Mouse (Mus musculus): ENCODE data around the gene Slc6a16. TPM values are rescaled to one million over a fixed set of nuclear protein-coding genes. Genes with fewer than 3 reads are reported as not detected.

The Slc6a16 gene
- polyA plus RNA-seq (2012; rRNA removed), result 0.18 and 0.29 TPM in 2 replicates
- polyA plus RNA-seq (2014; fragmentation: Nextera tagmentation; extraction: Ambion mirVana), result 0.21 TPM in 1 of 2 replicates, not detected in the other

- 12% methylated on average over 40 of the region's 53 CpGs for WGBS
- TF ChIP-seq POLR2A (IDR thresholded peaks at IDR 0.05; ENCODE audit: borderline replicate concordance, extremely low read depth, insufficient read depth, insufficient read length), result no peak
- ATAC-seq (ENCODE audit: low FRiP score, low read depth) (0 out of 2 replicates have a peak, but pooled peaks have one; percentile 39), DNase-seq (ENCODE audit: low spot score) (no peak)
- Histone ChIP-seq H3K4me3 (replicated peaks; ENCODE audit: low read length) (peak within 1 kb of the TSS; percentile 29), H3K9me3 (ENCODE audit: control insufficient read depth, low read length) (no peaks in the 10 kb centered on the region), H3K36me3 (ENCODE audit: control insufficient read depth, insufficient read depth, low read length) (no peaks in the 10 kb centered on the region), H3K27ac (replicated peaks; ENCODE audit: low read depth, low read length) (no peak within 1 kb of the TSS), H3K4me1 (ENCODE audit: control insufficient read depth, insufficient read depth, low read length) (peaks cover 7% of the 10 kb centered on the region; the same call in 1 of the 2 replicates), H3K9ac (ENCODE audit: low read depth, low read length, severe bottlenecking) (peak within 1 kb of the TSS; percentile 46), H3K4me2 (replicated peaks; ENCODE audit: low read depth, low read length, severe bottlenecking) (peak within 1 kb of the TSS; percentile 49), H3K27me3 (ENCODE audit: control insufficient read depth, insufficient read depth, low read length) (no peaks in the 10 kb centered on the region)
Observed at GRCm38 (mm10) chr7:45240633-45241388, at the start of gene Slc6a16. TSS of gene Slc6a16 (plus strand) at chr7:45241085.

- Histone ChIP-seq H3K9ac (ENCODE audit: low read depth, low read length, severe bottlenecking) (no peak overlapping the region), H3K27me3 (ENCODE audit: control insufficient read depth, insufficient read depth, low read length) (no peaks in the 10 kb centered on the region), H3K4me3 (replicated peaks; ENCODE audit: low read length) (no peak overlapping the region), H3K27ac (replicated peaks; ENCODE audit: low read depth, low read length) (no peak overlapping the region), H3K9me3 (ENCODE audit: control insufficient read depth, low read length) (no peaks in the 10 kb centered on the region), H3K36me3 (ENCODE audit: control insufficient read depth, insufficient read depth, low read length) (no peaks in the 10 kb centered on the region), H3K4me2 (replicated peaks; ENCODE audit: low read depth, low read length, severe bottlenecking) (no peak overlapping the region), H3K4me1 (ENCODE audit: control insufficient read depth, insufficient read depth, low read length) (peaks cover 4% of the 10 kb centered on the region)
- WGBS, result 64% methylated on average over 2 of the region's 2 CpGs
- no peak for TF ChIP-seq POLR2A (IDR thresholded peaks at IDR 0.05; ENCODE audit: borderline replicate concordance, extremely low read depth, insufficient read depth, insufficient read length)
- ATAC-seq (ENCODE audit: low FRiP score, low read depth), result no peak
- DNase-seq (ENCODE audit: low spot score), result no peak
Observed at GRCm38 (mm10) chr7:45191161-45191560, 49.7 kb upstream of the Slc6a16 start.

- Histone ChIP-seq H3K9ac (ENCODE audit: low read depth, low read length, severe bottlenecking) (no peak overlapping the region), H3K4me2 (replicated peaks; ENCODE audit: low read depth, low read length, severe bottlenecking) (no peak overlapping the region), H3K4me1 (ENCODE audit: control insufficient read depth, insufficient read depth, low read length) (peaks cover 4% of the 10 kb centered on the region), H3K27me3 (ENCODE audit: control insufficient read depth, insufficient read depth, low read length) (no peaks in the 10 kb centered on the region), H3K36me3 (ENCODE audit: control insufficient read depth, insufficient read depth, low read length) (no peaks in the 10 kb centered on the region), H3K9me3 (ENCODE audit: control insufficient read depth, low read length) (no peaks in the 10 kb centered on the region), H3K27ac (replicated peaks; ENCODE audit: low read depth, low read length) (0 out of 2 replicates have a peak overlapping the region, but pooled peaks have one; percentile 3), H3K4me3 (replicated peaks; ENCODE audit: low read length) (no peak overlapping the region)
- DNase-seq (ENCODE audit: low spot score) (peak; percentile 74), ATAC-seq (ENCODE audit: low FRiP score, low read depth) (peak; percentile 89)
- no peak for TF ChIP-seq POLR2A (IDR thresholded peaks at IDR 0.05; ENCODE audit: borderline replicate concordance, extremely low read depth, insufficient read depth, insufficient read length)
- WGBS, result 9% methylated on average over 8 of the region's 8 CpGs
Observed at GRCm38 (mm10) chr7:45191803-45192363, 49.0 kb upstream of the Slc6a16 start.

DNA sequence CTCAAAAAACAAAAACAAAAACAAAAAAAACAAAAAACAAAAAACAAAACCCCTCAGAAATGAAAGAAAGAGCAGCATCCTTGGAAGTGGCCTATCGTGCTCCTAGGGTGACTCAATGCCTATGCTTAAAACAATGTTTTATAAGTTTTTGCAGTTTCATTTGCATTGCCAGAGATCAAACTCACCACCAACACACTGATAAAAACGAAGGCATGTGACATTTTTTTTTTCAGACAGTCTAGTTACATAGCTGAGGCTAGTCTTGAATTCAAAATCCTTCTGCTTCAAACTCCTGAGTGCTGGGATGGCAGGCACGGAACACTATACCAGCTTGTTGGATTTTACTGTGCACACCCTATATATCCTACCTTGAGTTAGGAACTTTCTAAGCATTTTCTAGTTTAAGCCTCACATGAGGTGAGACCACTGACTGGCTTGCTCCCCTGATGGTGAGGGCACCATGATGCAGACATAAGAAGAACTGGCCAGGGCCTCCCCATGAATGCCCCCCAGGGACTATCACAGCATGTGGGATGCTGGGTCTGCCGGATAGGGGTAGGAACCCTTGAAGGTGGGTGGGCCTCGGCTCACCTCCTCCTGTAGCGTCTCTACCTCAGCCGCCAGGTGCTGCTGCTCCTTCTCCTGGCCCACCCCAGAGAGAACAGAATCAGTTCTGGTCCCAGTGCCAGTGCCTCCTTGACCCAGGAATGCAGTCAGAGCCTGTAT is 48.1 kb upstream of the Slc6a16 start:
- TF ChIP-seq POLR2A (IDR thresholded peaks at IDR 0.05; ENCODE audit: borderline replicate concordance, extremely low read depth, insufficient read depth, insufficient read length), result no peak
- Histone ChIP-seq H3K27me3 (ENCODE audit: control insufficient read depth, insufficient read depth, low read length) (no peaks in the 10 kb centered on the region), H3K9ac (ENCODE audit: low read depth, low read length, severe bottlenecking) (0 out of 2 replicates have a peak overlapping the region, but pooled peaks have one; percentile 25)

DNA sequence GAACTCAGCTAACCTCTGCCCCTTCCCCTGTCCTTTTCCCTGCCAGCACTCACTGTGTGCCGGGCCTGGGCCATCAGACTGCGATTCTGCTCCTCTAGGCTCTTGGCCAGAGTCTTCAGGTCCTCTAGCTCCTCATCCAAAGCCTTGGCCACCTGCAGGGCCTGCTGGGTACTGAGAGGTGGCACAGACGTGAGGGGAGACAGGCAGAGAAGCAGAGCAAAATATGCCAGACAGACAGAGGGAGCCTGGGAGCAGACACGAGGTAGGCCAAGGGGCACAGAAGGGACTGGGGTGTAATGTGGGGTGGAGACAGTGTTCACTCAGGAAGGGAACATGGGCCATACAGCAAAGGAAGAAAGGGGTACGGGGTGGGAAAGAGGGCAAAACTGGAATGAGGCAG is 47.5 kb upstream of the Slc6a16 start:
- 63% methylated on average over 5 of the region's 5 CpGs for WGBS
- Histone ChIP-seq H3K4me1 (ENCODE audit: control insufficient read depth, insufficient read depth, low read length) (peaks cover 4% of the 10 kb centered on the region), H3K4me3 (replicated peaks; ENCODE audit: low read length) (no peak overlapping the region), H3K4me2 (replicated peaks; ENCODE audit: low read depth, low read length, severe bottlenecking) (no peak overlapping the region), H3K9me3 (ENCODE audit: control insufficient read depth, low read length) (no peaks in the 10 kb centered on the region), H3K9ac (ENCODE audit: low read depth, low read length, severe bottlenecking) (peak overlapping the region; percentile 25; the same call in 1 of the 2 replicates), H3K27ac (replicated peaks; ENCODE audit: low read depth, low read length) (no peak overlapping the region), H3K36me3 (ENCODE audit: control insufficient read depth, insufficient read depth, low read length) (no peaks in the 10 kb centered on the region), H3K27me3 (ENCODE audit: control insufficient read depth, insufficient read depth, low read length) (no peaks in the 10 kb centered on the region)
- DNase-seq (ENCODE audit: low spot score) (no peak), ATAC-seq (ENCODE audit: low FRiP score, low read depth) (no peak)
- TF ChIP-seq POLR2A (IDR thresholded peaks at IDR 0.05; ENCODE audit: borderline replicate concordance, extremely low read depth, insufficient read depth, insufficient read length), result no peak

More for the DNA sequence above, 48.1 kb upstream of the Slc6a16 start:
- Histone ChIP-seq H3K4me1 (ENCODE audit: control insufficient read depth, insufficient read depth, low read length) (peaks cover 4% of the 10 kb centered on the region), H3K27ac (replicated peaks; ENCODE audit: low read depth, low read length) (no peak overlapping the region), H3K36me3 (ENCODE audit: control insufficient read depth, insufficient read depth, low read length) (no peaks in the 10 kb centered on the region), H3K4me2 (replicated peaks; ENCODE audit: low read depth, low read length, severe bottlenecking) (no peak overlapping the region), H3K4me3 (replicated peaks; ENCODE audit: low read length) (no peak overlapping the region), H3K9me3 (ENCODE audit: control insufficient read depth, low read length) (no peaks in the 10 kb centered on the region)
- no peak for DNase-seq (ENCODE audit: low spot score)
- ATAC-seq (ENCODE audit: low FRiP score, low read depth), result no peak
- 74% methylated on average over 7 of the region's 7 CpGs for WGBS
